Comparison of ENCODE assay signal across 8 mouse cellular contexts in the genomic region with DNA sequence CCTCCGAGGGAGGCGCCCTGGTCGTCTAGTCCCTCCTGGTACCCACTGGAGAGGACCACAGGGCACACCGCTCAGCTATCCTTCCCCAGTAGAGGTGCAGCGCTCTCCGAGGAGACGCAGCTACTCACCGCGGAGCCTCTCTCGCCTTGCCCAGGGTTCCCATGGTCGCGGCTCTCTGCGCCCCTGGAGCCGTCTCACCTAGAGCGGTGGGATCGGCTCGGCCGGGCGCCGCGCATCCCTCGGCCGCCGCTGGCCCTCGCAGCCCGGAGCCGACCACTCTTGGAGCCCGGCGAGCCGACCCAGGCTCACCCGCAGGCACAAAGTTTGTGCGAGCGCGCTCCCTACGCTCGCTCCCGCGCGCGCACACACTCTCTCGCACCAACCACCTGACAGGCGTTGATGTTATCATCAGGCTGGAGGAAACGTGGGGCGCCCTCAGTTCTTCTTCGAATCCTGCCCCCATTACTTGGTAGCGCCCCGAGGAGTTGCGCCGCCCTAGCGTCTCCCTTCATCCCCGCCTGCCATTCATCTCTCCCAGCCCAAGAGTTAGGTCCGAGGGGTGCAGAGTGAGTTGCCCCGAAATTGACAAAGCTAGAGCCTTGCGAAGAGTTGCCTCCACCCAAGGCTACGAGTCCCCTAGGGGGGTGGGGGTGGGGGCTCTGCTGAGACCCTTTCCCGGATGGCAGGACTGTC. TPM values are rescaled to one million over a fixed set of nuclear protein-coding genes. Genes with fewer than 3 reads are reported as not detected.
DNase-seq lines count a peak whose midpoint lies in the region; ATAC-seq lines count a peak whose summit lies in the region.

A gene (minus strand): TSS at position 455 of the 693 bp plus-strand sequence.

- peak; percentile 25 for DNase-seq in ovary, postnatal 36 days (ENCODE audit: low spot score)
- DNase-seq in ovary, postnatal 10 days (ENCODE audit: low spot score) = no peak
- DNase-seq in hindbrain, embryonic 10.5 days (ENCODE audit: low spot score) = peak; percentile 57
- DNase-seq in layer of hippocampus, postnatal 10 days (ENCODE audit: low spot score in 2 of 2) = peak; percentile 43 to 57
- peak; percentile 87 to 90 for DNase-seq in thymus, postnatal 10 days (ENCODE audit: low spot score in 2 of 2)

- H3K9me3 ChIP-seq in forebrain, embryonic 12.5 days = no peaks in the 10 kb centered on the region
- no peaks in the 10 kb centered on the region for H3K9me3 ChIP-seq in hindbrain, embryonic 10.5 days
- no peaks in the 10 kb centered on the region for H3K9me3 ChIP-seq in lung, embryonic 16.5 days (ENCODE audit: control insufficient read depth, low read length)

- peaks cover 16% of the 10 kb centered on the region for H3K4me1 ChIP-seq in forebrain, embryonic 12.5 days
- peaks cover 13% of the 10 kb centered on the region for H3K4me1 ChIP-seq in hindbrain, embryonic 10.5 days (replicated peaks)
- H3K4me1 ChIP-seq in lung, embryonic 16.5 days (replicated peaks; ENCODE audit: control insufficient read depth, insufficient read depth, low read length) = no peaks in the 10 kb centered on the region; the same call in 1 of the 2 replicates

- 2% methylated on average over 50 of the region's 56 CpGs for WGBS in forebrain, embryonic 12.5 days
- WGBS in hindbrain, embryonic 10.5 days = 2% methylated on average over 56 of the region's 56 CpGs
- 2% methylated on average over 56 of the region's 56 CpGs for WGBS in lung, embryonic 16.5 days

- ATAC-seq in forebrain, embryonic 12.5 days (ENCODE audit: low FRiP score) = peak; percentile 75
- ATAC-seq in lung, embryonic 16.5 days (ENCODE audit: low read depth) = peak; percentile 72
- peak; percentile 66 for ATAC-seq in neutrophil, adult 5-6 weeks (ENCODE audit: extremely low read depth, insufficient number of reproducible peaks, low FRiP score, poor library complexity, severe bottlenecking)

- H3K9ac ChIP-seq in forebrain, embryonic 12.5 days = peak within 1 kb of the TSS; percentile 61
- H3K9ac ChIP-seq in lung, embryonic 16.5 days (ENCODE audit: low read length) = peak within 1 kb of the TSS; percentile 58

- no peaks in the 10 kb centered on the region for H3K36me3 ChIP-seq in forebrain, embryonic 12.5 days (replicated peaks)
- no peaks in the 10 kb centered on the region for H3K36me3 ChIP-seq in hindbrain, embryonic 10.5 days
- no peaks in the 10 kb centered on the region for H3K36me3 ChIP-seq in lung, embryonic 16.5 days (ENCODE audit: control insufficient read depth, insufficient read depth, low read length)

- peak within 1 kb of the TSS; percentile 59 for H3K4me3 ChIP-seq in forebrain, embryonic 12.5 days (replicated peaks)
- H3K4me3 ChIP-seq in hindbrain, embryonic 10.5 days = peak within 1 kb of the TSS; percentile 73
- peak within 1 kb of the TSS; percentile 56 for H3K4me3 ChIP-seq in lung, embryonic 16.5 days (ENCODE audit: low read length)

- peaks cover 29% of the 10 kb centered on the region; the same call in 1 of the 2 replicates for H3K27me3 ChIP-seq in forebrain, embryonic 12.5 days
- H3K27me3 ChIP-seq in hindbrain, embryonic 10.5 days (ENCODE audit: insufficient read depth, poor library complexity, severe bottlenecking) = peaks cover 37% of the 10 kb centered on the region
- peaks cover 16% of the 10 kb centered on the region for H3K27me3 ChIP-seq in lung, embryonic 16.5 days (ENCODE audit: control insufficient read depth, insufficient read depth, low read depth, low read length)

- H3K27ac ChIP-seq in forebrain, embryonic 12.5 days = no peak within 1 kb of the TSS
- peak within 1 kb of the TSS; percentile 73 for H3K27ac ChIP-seq in hindbrain, embryonic 10.5 days
- H3K27ac ChIP-seq in lung, embryonic 16.5 days (ENCODE audit: low read length) = no peak within 1 kb of the TSS

- peak within 1 kb of the TSS; percentile 95 for H3K4me2 ChIP-seq in forebrain, embryonic 12.5 days
- peak within 1 kb of the TSS; percentile 83 for H3K4me2 ChIP-seq in lung, embryonic 16.5 days (ENCODE audit: low read depth, low read length)

RNA-seq across cellular contexts. Expression of the gene that starts here (rescaled TPM):
- polyA plus RNA-seq in forebrain, embryonic 12.5 days (2016; fragmentation: Nextera tagmentation; extraction: Ambion mirVana) = 6.9 and 10.5 TPM in 2 replicates
- polyA plus RNA-seq in hindbrain, embryonic 10.5 days (2016; fragmentation: Nextera tagmentation; extraction: Ambion mirVana) = 0.41 and 1.1 TPM in 2 replicates
- total RNA-seq in layer of hippocampus, postnatal 10 days (2021) = 100 to 1,000 TPM; 238 to 268 TPM
- 1.0 and 1.5 TPM in 2 replicates for polyA plus RNA-seq in lung, embryonic 16.5 days (2015; fragmentation: Nextera tagmentation; extraction: Ambion mirVana)
- total RNA-seq in neutrophil, adult 5-6 weeks (2017) = 104 and 113 TPM in 2 replicates
